Mouse (Mus musculus) myocyte (in vitro differentiated cells): ENCODE results near the gene Fam102a.

Experiments used
- E2F4 ChIP-seq: IDR thresholded peaks from one replicate; pipeline ENCODE4 v1.6.1; 2011; ENCODE audit warnings: mild to moderate bottlenecking, control low read depth, moderate library complexity; ENCODE audit not compliant: insufficient read depth
- MAX ChIP-seq: IDR thresholded peaks from one replicate; pipeline ENCODE4 v1.6.1; 2011; ENCODE audit warnings: low read depth, mild to moderate bottlenecking, control low read depth
- MYOG ChIP-seq, 3 experiments: IDR thresholded peaks; one replicate each; pipeline ENCODE4 v1.6.1; 2011; ENCODE audit warnings: control low read depth in 2 of 3, low read depth in 2 of 3, mild to moderate bottlenecking in 2 of 3; ENCODE audit not compliant: insufficient read length in 2 of 3, control insufficient read depth in 1 of 3, insufficient read depth in 1 of 3
- POLR2A ChIP-seq: IDR thresholded peaks from one replicate; pipeline ENCODE4 v1.6.1; 2011; ENCODE audit warnings: low read depth, mild to moderate bottlenecking, control low read depth, moderate library complexity; ENCODE audit not compliant: insufficient read length
- TCF12 ChIP-seq: IDR thresholded peaks from one replicate; pipeline ENCODE4 v1.6.1; 2011; ENCODE audit warnings: mild to moderate bottlenecking, control low read depth; ENCODE audit not compliant: poor library complexity, insufficient read depth, severe bottlenecking
- USF1 ChIP-seq: IDR thresholded peaks from one replicate; pipeline ENCODE4 v1.6.1; 2011; ENCODE audit warnings: low read depth, mild to moderate bottlenecking, control low read depth, moderate library complexity

- TF ChIP-seq E2F4 (no peak), MAX (no peak), MYOG (IDR thresholded peaks at IDR 0.05; ENCODE audit: control insufficient read depth in 1 of 3, insufficient read depth in 1 of 3, insufficient read length in 2 of 3, low read depth in 2 of 3) (no peak), POLR2A (no peak), TCF12 (no peak), USF1 (no peak)
These were observed 77.1 kb downstream of the Fam102a start for GRCm38 (mm10) chr2:32612274-32612673.
